Mouse (Mus musculus) intestine, embryonic 15.5 days (tissue): ENCODE results near the gene Pacrg. TPM values are rescaled to one million over a fixed set of nuclear protein-coding genes. Genes with fewer than 3 reads are reported as not detected.

Source experiments
- ATAC-seq: fragments of 200-750 bp; cut with Nextera tagmentation; 2 replicates; pipeline ENCODE4 v1.8.0; 2017; ENCODE audit warnings: moderate TSS enrichment, moderate library complexity
- H3K27ac ChIP-seq: fragments of 300-500 bp; sonication (generic); 2 replicates; pipeline ENCODE4 v1.5.1; 2015; ENCODE audit warnings: mild to moderate bottlenecking, inconsistent platforms
- H3K27me3 ChIP-seq: fragments of 300-500 bp; sonication (generic); replicated peaks from 2 replicates; pipeline ENCODE4 v1.6.1; 2015; ENCODE audit warnings: inconsistent platforms
- H3K36me3 ChIP-seq: fragments of 300-500 bp; sonication (generic); 2 replicates; pipeline ENCODE4 v1.6.1; 2015; ENCODE audit warnings: inconsistent platforms
- H3K4me1 ChIP-seq: fragments of 300-500 bp; sonication (generic); replicated peaks from 2 replicates; pipeline ENCODE4 v1.6.1; 2015; ENCODE audit warnings: inconsistent platforms
- H3K4me2 ChIP-seq: fragments of 300-500 bp; sonication (generic); replicated peaks from 2 replicates; pipeline ENCODE4 v1.6.1; 2015; ENCODE audit warnings: mild to moderate bottlenecking, inconsistent platforms
- H3K4me3 ChIP-seq: fragments of 300-500 bp; sonication (generic); replicated peaks from 2 replicates; pipeline ENCODE4 v1.5.1; 2015; ENCODE audit warnings: inconsistent platforms
- H3K9ac ChIP-seq: fragments of 300-500 bp; sonication (generic); 2 replicates; pipeline ENCODE4 v1.6.1; 2015; ENCODE audit warnings: inconsistent platforms
- H3K9me3 ChIP-seq: fragments of 300-500 bp; sonication (generic); 2 replicates; pipeline ENCODE4 v1.6.1; 2016; ENCODE audit warnings: inconsistent platforms
- WGBS: fragments of 180-500 bp; shearing (Covaris S2); methylation state at CpG from one replicate; pipeline ENCODE4 v1.1.7; 2015; 5-methylcytosine and 5-hydroxymethylcytosine counted together
- polyA plus RNA-seq: library from polyadenylated mRNA; unstranded; fragments of >200 nt; fragmentation: Nextera tagmentation; extraction: Ambion mirVana; gene quantifications from 2 replicates; pipeline ENCODE4 v1.2.1, GENCODE M21; 2015

The Pacrg gene
- polyA plus RNA-seq, 1 experiment from 2014 or later: 0.93 TPM

DNA sequence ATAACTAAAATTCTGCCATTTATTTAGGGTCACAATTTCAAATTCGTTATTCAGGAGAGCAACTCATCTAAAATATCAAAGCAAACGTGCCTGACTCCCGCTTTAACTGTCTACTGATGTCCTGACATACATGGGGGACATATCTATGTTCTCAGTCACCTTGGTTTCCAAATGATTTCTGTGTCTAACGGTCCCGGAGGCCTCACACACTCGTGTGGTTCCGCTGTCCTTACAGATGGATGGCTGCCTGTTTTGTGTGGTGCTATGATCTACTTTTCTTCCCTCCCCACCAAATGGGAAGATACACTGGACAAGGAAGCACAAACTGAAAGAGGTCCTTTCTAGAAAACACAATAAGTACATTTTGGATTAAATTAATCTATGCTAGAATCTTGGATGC is 277.2 kb downstream of the Pacrg start:
- WGBS: 90% methylated on average over 7 of the region's 7 CpGs
- Histone ChIP-seq H3K27me3 (no peaks in the 10 kb centered on the region), H3K4me2 (no peak overlapping the region), H3K9me3 (no peaks in the 10 kb centered on the region), H3K4me1 (no peaks in the 10 kb centered on the region), H3K36me3 (no peaks in the 10 kb centered on the region), H3K9ac (no peak overlapping the region), H3K4me3 (no peak overlapping the region), H3K27ac (no peak overlapping the region)
- no peak for ATAC-seq

DNA sequence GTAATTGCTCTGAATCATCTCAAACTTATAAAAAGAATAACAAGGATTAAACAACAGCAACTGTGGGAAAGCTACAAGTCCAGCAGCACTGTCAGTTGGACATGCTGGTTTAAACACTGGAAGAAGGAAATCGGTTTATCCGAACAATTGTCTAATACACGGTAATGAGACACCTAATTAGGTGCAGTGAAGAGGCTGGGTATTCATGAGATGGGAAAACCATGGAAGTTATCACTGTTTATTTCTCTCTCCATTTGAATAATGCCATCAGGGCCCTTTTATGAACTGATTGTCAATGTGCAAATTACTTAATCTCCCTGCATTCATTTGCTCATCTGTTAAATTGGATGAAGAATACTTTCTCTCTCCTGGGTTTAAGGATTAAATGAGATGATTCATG is 280.1 kb downstream of the Pacrg start:
- no peak overlapping the region for H3K27ac ChIP-seq
- no peaks in the 10 kb centered on the region for H3K36me3 ChIP-seq
- H3K9me3 ChIP-seq: no peaks in the 10 kb centered on the region
- WGBS: 78% methylated on average over 3 of the region's 3 CpGs
- no peaks in the 10 kb centered on the region for H3K27me3 ChIP-seq
- H3K9ac ChIP-seq: no peak overlapping the region
- no peak for ATAC-seq
- H3K4me2 ChIP-seq: no peak overlapping the region
- H3K4me1 ChIP-seq: no peaks in the 10 kb centered on the region
- H3K4me3 ChIP-seq: no peak overlapping the region

DNA sequence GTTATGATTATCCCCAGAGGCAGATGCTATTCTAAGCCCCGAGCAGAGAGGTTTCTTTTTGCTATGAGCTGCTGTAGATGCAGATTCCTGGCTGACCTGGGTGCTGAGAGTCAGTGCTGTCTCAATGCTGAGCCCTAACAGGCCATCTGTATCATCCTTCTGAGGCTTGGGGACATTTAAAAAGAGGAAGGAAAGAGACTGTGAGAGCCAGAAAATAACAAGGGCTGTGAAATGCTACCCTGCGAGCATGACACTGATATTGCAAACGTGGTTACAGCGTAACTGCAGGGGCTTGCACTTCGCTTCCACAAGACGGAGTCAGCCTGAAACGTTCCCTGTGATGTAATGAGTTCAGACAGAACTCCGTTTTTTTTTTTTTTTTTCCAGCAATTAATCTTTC is 281.4 kb downstream of the Pacrg start:
- Histone ChIP-seq H3K4me3 (no peak overlapping the region), H3K9me3 (no peaks in the 10 kb centered on the region), H3K4me1 (no peaks in the 10 kb centered on the region), H3K4me2 (no peak overlapping the region), H3K27me3 (no peaks in the 10 kb centered on the region), H3K36me3 (no peaks in the 10 kb centered on the region), H3K9ac (no peak overlapping the region), H3K27ac (no peak overlapping the region)
- WGBS: 63% methylated on average over 8 of the region's 8 CpGs
- no peak for ATAC-seq

DNA sequence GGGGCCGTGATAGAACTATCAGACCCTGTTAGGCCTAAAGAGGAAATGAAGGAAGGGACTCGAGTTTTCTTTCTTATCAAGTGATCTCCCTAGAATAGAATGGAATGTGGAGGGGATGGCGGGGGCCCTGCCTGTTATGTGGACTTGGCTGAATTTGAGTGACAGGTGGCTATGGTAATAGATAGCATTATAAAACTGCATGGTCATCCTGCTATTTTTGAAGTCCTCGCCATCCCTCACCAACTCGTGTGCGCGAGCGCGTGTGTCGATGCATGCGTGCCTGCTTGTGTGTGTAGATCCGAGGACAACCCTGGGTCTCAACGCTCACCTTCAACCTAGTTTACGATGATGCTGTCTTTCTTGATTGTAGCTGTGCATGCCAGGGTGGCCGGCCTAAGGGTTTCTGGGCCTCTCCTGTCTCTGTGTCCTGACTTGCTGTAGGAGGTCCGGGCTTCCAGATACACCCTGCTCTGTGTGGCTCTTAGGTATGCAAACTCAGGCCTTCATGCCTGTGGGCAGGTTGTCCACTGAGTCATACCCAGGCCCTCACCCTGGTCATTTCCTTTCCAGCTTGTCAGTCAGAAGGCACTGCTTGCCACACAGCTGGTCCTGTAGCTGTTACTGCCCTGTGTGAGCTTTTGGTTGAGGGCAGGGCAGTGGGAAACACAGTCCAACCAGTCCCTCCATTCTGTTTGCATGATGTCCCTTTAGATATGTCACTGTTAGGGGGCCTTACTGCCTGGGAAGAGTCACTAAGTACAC is 287.6 kb downstream of the Pacrg start:
- Histone ChIP-seq H3K9me3 (no peaks in the 10 kb centered on the region), H3K27me3 (no peaks in the 10 kb centered on the region), H3K9ac (no peak overlapping the region), H3K4me3 (no peak overlapping the region), H3K36me3 (no peaks in the 10 kb centered on the region), H3K4me1 (no peaks in the 10 kb centered on the region), H3K4me2 (no peak overlapping the region), H3K27ac (no peak overlapping the region)
- WGBS: 91% methylated on average over 16 of the region's 16 CpGs
- ATAC-seq: no peak

DNA sequence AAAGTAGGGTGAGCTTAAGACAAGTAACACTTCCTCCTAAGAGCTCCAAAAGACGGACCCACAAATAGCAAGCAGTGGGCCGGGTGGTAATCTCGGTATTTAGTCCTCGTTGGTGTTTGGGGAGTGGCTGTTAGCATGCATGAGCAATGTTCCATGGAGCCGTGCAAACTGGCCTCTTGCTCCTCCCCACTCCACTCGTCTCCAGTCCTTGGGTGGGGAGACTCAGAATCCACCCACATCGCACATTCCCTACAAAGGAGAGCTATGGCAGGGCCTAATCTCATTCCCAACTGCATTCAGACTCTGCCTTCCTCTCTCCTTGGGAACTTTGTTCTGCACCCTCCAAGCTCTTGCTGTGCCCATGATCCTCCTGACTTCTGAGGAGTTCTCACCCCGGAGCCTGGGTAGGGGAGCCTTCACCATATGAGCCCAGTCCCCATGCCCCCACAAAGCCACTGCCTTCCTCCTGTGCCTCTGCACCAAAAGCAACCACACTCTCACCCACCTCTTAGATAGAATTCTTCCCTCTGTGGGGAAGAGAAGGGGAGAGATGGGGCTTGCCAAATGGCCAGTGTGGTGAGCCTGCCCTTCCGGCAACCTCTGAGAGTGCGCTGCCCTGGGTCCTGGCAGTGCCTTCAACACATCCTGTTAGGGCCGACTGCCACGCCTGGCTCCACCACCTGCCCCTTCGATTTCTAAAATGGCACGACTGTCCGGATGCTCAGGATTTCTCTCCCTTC is 289.2 kb downstream of the Pacrg start:
- ATAC-seq: no peak
- H3K4me3 ChIP-seq: no peak overlapping the region
- WGBS: 81% methylated on average over 15 of the region's 15 CpGs
- H3K9me3 ChIP-seq: no peaks in the 10 kb centered on the region
- H3K9ac ChIP-seq: no peak overlapping the region
- no peak overlapping the region for H3K27ac ChIP-seq
- no peaks in the 10 kb centered on the region for H3K36me3 ChIP-seq
- no peak overlapping the region for H3K4me2 ChIP-seq
- H3K27me3 ChIP-seq: no peaks in the 10 kb centered on the region
- no peaks in the 10 kb centered on the region for H3K4me1 ChIP-seq

DNA sequence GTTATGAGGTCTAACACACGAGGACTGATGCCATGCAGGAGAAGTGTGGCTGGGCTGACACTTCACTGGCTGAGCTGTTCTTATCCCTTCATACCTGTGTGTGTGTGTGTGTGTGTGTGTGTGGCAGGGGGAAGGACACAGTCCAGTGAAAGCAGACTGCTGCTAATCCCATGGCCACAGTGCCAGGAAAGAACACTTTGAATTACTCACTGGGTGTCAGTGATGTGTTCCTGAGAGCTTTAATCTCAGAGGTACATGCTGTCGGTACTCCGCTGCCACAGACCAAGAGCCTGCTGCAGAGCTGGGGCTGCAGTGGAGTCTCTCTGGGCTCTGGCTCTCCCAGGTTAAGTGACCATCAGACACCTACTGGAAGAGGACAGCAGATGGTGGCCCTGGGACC is 290.3 kb downstream of the Pacrg start:
- Histone ChIP-seq H3K9me3 (no peaks in the 10 kb centered on the region), H3K4me3 (no peak overlapping the region), H3K4me1 (no peaks in the 10 kb centered on the region), H3K27ac (no peak overlapping the region), H3K27me3 (no peaks in the 10 kb centered on the region), H3K36me3 (no peaks in the 10 kb centered on the region), H3K9ac (no peak overlapping the region), H3K4me2 (no peak overlapping the region)
- WGBS: 56% methylated on average over 3 of the region's 3 CpGs
- ATAC-seq: no peak

DNA sequence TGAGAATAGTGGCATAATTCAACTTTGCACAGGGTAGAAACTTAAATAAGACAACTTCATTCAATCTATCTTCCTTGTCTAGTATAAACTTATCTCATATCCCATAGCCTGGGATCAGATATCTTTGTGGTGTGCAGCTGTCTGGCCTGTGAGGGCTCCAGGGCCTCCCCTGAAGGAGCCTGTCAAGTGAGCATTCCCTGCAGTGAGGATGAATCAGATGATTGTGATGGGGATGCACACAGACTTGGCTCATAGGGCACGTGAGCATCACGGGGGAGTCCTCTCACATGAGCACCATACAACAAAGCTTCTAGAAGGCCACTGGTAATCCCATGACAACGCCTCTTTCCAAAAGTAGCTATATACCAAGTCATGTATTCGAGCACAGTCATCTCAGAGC is 291.1 kb downstream of the Pacrg start:
- WGBS: 89% methylated on average over 4 of the region's 4 CpGs
- no peak for ATAC-seq
- Histone ChIP-seq H3K27ac (no peak overlapping the region), H3K36me3 (no peaks in the 10 kb centered on the region), H3K4me1 (no peaks in the 10 kb centered on the region), H3K27me3 (no peaks in the 10 kb centered on the region), H3K4me3 (no peak overlapping the region), H3K9me3 (no peaks in the 10 kb centered on the region), H3K4me2 (no peak overlapping the region), H3K9ac (no peak overlapping the region)

DNA sequence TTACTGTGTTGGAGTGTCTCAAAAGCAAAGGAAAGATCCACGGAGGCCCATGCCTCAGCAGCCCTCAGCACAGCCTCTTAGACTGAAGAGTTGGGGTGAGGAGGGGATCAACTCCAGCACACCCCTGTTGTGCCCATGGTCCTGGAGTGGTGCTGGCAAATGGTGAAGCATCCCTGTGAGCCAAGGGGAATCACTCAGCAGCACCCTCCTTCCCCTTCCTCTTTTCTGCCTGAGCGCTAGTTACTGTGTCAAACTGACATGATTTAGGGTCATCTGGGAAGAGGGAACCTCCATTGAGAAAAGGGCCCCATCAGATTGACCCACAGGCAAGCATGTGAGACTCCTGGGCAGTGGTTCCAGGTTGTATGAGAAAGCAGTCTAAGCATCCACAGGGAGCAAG is 299.3 kb downstream of the Pacrg start:
- H3K9ac ChIP-seq: no peak overlapping the region
- ATAC-seq: no peak
- H3K9me3 ChIP-seq: no peaks in the 10 kb centered on the region
- H3K4me1 ChIP-seq: no peaks in the 10 kb centered on the region
- H3K27ac ChIP-seq: no peak overlapping the region
- H3K27me3 ChIP-seq: no peaks in the 10 kb centered on the region
- 73% methylated on average over 2 of the region's 2 CpGs for WGBS
- H3K36me3 ChIP-seq: no peaks in the 10 kb centered on the region
- no peak overlapping the region for H3K4me2 ChIP-seq
- H3K4me3 ChIP-seq: no peak overlapping the region

DNA sequence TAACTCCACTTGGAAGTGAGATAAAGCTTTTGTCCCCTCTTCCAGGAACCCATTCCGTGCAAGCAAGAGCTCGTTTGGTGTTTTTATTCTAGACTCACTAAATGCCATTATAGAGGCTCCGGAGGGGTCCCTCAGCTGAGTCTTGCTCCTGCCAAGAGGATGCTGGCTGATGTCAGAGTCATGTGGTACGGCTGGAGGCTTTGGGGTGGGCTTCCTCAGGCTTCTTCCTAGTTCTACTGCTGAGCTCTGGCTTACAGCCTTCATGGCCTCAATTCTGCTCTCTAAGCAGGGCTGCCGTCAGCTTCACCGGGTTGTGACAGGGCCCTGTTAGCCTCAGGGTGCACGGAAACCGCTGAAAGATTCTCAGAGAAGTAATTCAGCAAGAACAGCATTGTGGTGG is 305.9 kb downstream of the Pacrg start:
- Histone ChIP-seq H3K4me2 (no peak overlapping the region), H3K4me1 (no peaks in the 10 kb centered on the region), H3K9ac (no peak overlapping the region), H3K36me3 (no peaks in the 10 kb centered on the region), H3K9me3 (no peaks in the 10 kb centered on the region), H3K27me3 (no peaks in the 10 kb centered on the region), H3K4me3 (no peak overlapping the region), H3K27ac (no peak overlapping the region)
- ATAC-seq: no peak
- WGBS: 71% methylated on average over 8 of the region's 8 CpGs

DNA sequence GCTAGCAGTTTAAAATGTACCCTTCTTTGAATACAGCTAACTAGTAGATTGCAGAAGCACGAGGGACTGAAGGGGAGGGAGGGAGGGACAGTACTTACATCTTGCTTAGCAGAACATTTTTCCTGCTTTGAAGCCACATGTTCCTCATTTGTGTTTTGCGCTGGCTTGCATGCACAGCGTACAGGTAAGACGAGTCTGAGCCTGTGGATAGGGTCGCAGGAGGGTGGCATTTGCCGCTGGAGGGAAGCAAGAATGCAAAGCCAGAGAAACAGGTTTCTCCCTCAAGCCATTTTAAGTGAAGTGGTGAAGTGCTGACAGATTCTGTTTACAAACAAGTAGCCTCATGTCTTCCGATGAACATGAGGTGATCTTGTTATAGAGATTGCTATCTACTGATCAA is 306.6 kb downstream of the Pacrg start:
- Histone ChIP-seq H3K9me3 (no peaks in the 10 kb centered on the region), H3K27ac (no peak overlapping the region), H3K27me3 (no peaks in the 10 kb centered on the region), H3K36me3 (no peaks in the 10 kb centered on the region), H3K9ac (no peak overlapping the region), H3K4me2 (no peak overlapping the region), H3K4me3 (no peak overlapping the region), H3K4me1 (no peaks in the 10 kb centered on the region)
- no peak for ATAC-seq
- 78% methylated on average over 7 of the region's 7 CpGs for WGBS

DNA sequence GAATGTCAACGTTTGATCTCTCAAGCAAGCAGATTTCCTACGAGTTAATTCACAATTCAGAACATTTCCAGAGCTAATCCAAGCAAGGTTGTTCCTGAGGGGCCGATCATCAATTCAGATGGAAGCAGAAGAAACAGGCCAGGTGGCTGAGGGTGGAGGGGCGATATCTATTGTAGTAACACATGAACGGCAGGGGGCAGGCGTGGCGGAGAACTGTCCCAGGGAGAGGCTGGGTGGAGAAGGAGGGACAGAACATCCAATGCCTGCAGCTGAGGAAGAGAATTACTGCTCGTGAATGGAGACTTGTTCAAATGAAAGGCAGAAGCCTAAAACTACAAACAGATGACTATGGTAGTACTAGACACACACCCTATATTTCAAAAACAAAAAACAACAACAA is 309.1 kb downstream of the Pacrg start:
- no peak overlapping the region for H3K27ac ChIP-seq
- ATAC-seq: no peak
- no peak overlapping the region for H3K4me3 ChIP-seq
- H3K9me3 ChIP-seq: no peaks in the 10 kb centered on the region
- H3K4me2 ChIP-seq: no peak overlapping the region
- WGBS: 26% methylated on average over 8 of the region's 8 CpGs
- H3K27me3 ChIP-seq: no peaks in the 10 kb centered on the region
- H3K4me1 ChIP-seq: no peaks in the 10 kb centered on the region
- H3K9ac ChIP-seq: no peak overlapping the region
- no peaks in the 10 kb centered on the region for H3K36me3 ChIP-seq

DNA sequence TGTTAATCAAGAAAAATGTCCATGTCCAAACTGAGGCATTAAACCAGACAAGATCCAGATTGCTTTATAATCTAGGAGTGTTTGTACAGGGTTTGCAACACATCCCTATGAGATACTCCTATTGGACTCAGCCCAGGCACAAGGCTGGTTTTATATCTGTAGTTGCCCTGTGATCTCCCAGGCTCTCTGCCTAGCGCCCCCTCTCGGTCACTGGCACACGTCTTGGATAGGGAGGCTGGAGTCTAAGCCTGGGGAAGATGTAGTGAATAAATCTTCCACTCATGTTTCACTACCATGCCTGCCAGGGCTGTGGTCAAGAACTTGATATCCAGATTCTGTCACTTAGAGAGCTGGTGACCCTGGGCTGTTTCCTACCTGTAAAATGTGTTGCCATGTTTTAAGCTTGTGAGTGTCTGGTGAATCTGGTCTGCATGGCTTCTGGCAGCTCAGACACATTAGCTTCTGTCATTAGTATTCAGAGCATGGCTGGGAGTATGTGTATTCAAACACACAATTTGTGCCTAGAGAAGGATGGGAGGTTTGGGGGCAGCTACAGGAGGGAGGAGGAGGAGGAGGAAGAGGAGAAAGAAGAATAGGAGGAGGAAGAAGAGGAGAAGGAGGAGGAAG is 310.7 kb downstream of the Pacrg start:
- Histone ChIP-seq H3K9me3 (no peaks in the 10 kb centered on the region), H3K9ac (no peak overlapping the region), H3K4me3 (no peak overlapping the region), H3K4me1 (no peaks in the 10 kb centered on the region), H3K27ac (no peak overlapping the region), H3K36me3 (no peaks in the 10 kb centered on the region), H3K27me3 (no peaks in the 10 kb centered on the region), H3K4me2 (no peak overlapping the region)
- no peak for ATAC-seq
- 66% methylated on average over 3 of the region's 3 CpGs for WGBS

DNA sequence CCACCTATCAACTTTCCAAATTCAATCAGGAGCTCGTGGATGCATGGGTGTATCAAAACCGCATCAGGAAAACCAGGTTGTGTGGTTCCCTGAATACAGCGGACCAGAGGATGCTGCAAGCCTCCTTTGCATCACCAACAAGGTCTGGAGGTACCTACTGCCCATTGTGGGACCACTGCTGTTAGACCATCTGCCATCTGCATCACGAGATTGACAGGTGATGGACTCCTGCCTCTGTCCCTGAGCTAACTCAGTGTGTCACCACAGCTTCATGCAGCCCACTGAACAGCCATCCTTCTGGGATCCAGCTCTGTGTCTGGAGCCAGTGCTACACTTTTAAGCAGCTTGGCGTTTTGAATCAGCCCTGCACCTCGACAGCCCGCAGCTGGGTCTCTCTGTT is 318.8 kb downstream of the Pacrg start:
- no peaks in the 10 kb centered on the region for H3K27me3 ChIP-seq
- whole genome bisulfite sequencing: 81% methylated on average over 7 of the region's 7 CpGs
- H3K4me1 ChIP-seq: no peaks in the 10 kb centered on the region
- no peak overlapping the region for H3K9ac ChIP-seq
- H3K36me3 ChIP-seq: no peaks in the 10 kb centered on the region
- no peak overlapping the region for H3K27ac ChIP-seq
- no peak overlapping the region for H3K4me2 ChIP-seq
- H3K4me3 ChIP-seq: no peak overlapping the region
- H3K9me3 ChIP-seq: no peaks in the 10 kb centered on the region
- no peak for ATAC-seq
